Mouse (Mus musculus) retina, embryonic 14.5 days (tissue): ENCODE data around the gene Atp8a1.

Experiments used
- DNase-seq: peaks from one replicate; pipeline ENCODE4 v3.0.0-alpha.2; 2015; ENCODE audit warnings: low spot score

Atp8a1 gene

GRCm38 (mm10) chr5:67768708-67769107, 78.5 kb downstream of the Atp8a1 start:
- DNase-seq: no peak

GRCm38 (mm10) chr5:67764798-67765197, 82.4 kb downstream of the Atp8a1 start:
- DNase-seq: no peak

- no peak for DNase-seq
Measured at GRCm38 (mm10) chr5:67758126-67758525, 89.1 kb downstream of the Atp8a1 start.

- peak; percentile 75 for DNase-seq
Measured at GRCm38 (mm10) chr5:67756138-67756537, 91.1 kb downstream of the Atp8a1 start.

- no peak for DNase-seq
Measured at GRCm38 (mm10) chr5:67753057-67753456, 94.2 kb downstream of the Atp8a1 start.

- no peak for DNase-seq
Measured at GRCm38 (mm10) chr5:67752629-67753028, 94.6 kb downstream of the Atp8a1 start.

- peak; percentile 71 for DNase-seq
Measured at GRCm38 (mm10) chr5:67752007-67752406, 95.2 kb downstream of the Atp8a1 start.

GRCm38 (mm10) chr5:67739261-67739660, 108.0 kb downstream of the Atp8a1 start:
- no peak for DNase-seq

- no peak for DNase-seq
Measured at GRCm38 (mm10) chr5:67738133-67738532, 109.1 kb downstream of the Atp8a1 start.

GRCm38 (mm10) chr5:67735771-67736170, 111.5 kb downstream of the Atp8a1 start:
- DNase-seq: no peak

- no peak for DNase-seq
Measured at GRCm38 (mm10) chr5:67733551-67734258, 113.5 kb downstream of the Atp8a1 start.

- DNase-seq: no peak
Measured at GRCm38 (mm10) chr5:67733150-67733549, 114.1 kb downstream of the Atp8a1 start.

GRCm38 (mm10) chr5:67727755-67728154, 119.5 kb downstream of the Atp8a1 start:
- DNase-seq: peak; percentile 73

GRCm38 (mm10) chr5:67726810-67727209, 120.4 kb downstream of the Atp8a1 start:
- DNase-seq: no peak

GRCm38 (mm10) chr5:67701641-67702040, 145.6 kb downstream of the Atp8a1 start:
- no peak for DNase-seq

- DNase-seq: no peak
Measured at GRCm38 (mm10) chr5:67699418-67699817, 147.8 kb downstream of the Atp8a1 start.

GRCm38 (mm10) chr5:67698176-67698575, 149.1 kb downstream of the Atp8a1 start:
- DNase-seq: no peak

GRCm38 (mm10) chr5:67696741-67697596, 150.3 kb downstream of the Atp8a1 start:
- DNase-seq: peak; percentile 55

GRCm38 (mm10) chr5:67695055-67695710, 152.1 kb downstream of the Atp8a1 start:
- no peak for DNase-seq

- no peak for DNase-seq
Measured at GRCm38 (mm10) chr5:67690336-67690735, 156.9 kb downstream of the Atp8a1 start.

GRCm38 (mm10) chr5:67688001-67688400, 159.2 kb downstream of the Atp8a1 start:
- no peak for DNase-seq

- DNase-seq: no peak
Measured at GRCm38 (mm10) chr5:67685906-67686305, 161.3 kb downstream of the Atp8a1 start.

- DNase-seq: no peak
Measured at GRCm38 (mm10) chr5:67685461-67685860, 161.8 kb downstream of the Atp8a1 start.
